ENCODE assay signal across 8 mouse cellular contexts in genomic region chr7:80763864-80764437, GRCm38 (mm10).
DNase-seq lines count a peak whose midpoint lies in the region; ATAC-seq and TF ChIP-seq lines count a peak whose summit lies in the region.

No protein-coding gene starts in this region.

- peaks cover 25% of the 10 kb centered on the region for H3K36me3 ChIP-seq in heart, embryonic 16.5 days (ENCODE audit: control insufficient read depth, insufficient read depth)

- 31% methylated on average over 7 of the region's 7 CpGs for WGBS in heart, embryonic 16.5 days
- 30% methylated on average over 7 of the region's 7 CpGs for WGBS in lung, adult 2 months

- DNase-seq in brain, adult 2 months (ENCODE audit: low read depth, low spot score), result peak; percentile 95
- peak; percentile 86 for DNase-seq in cerebellum, adult 9-10 months
- no peak for DNase-seq in lung, adult 2 months
- DNase-seq in urinary bladder, postnatal 10 days (ENCODE audit: low spot score), result no peak
- no peak for DNase-seq in left cerebral cortex, adult 8-10 months (ENCODE audit: low spot score in 2 of 2)
- no peak for DNase-seq in liver

- no peaks in the 10 kb centered on the region for H3K9me3 ChIP-seq in heart, embryonic 16.5 days (replicated peaks; ENCODE audit: control insufficient read depth, low read length)

- no peaks in the 10 kb centered on the region for H3K27me3 ChIP-seq in heart, embryonic 16.5 days (ENCODE audit: control insufficient read depth, insufficient read depth, low read length)

- H3K27ac ChIP-seq in heart, embryonic 16.5 days (ENCODE audit: low read length), result peak overlapping the region; percentile 96

- no peak for TF ChIP-seq POLR2A in lung, adult 2 months (IDR thresholded peaks at IDR 0.05; ENCODE audit: borderline replicate concordance, extremely low read depth, low read depth, low read length)

- peak; percentile 90 for ATAC-seq in heart, embryonic 16.5 days (replicated peaks; ENCODE audit: extremely low read depth, insufficient read depth, low FRiP score)
- no peak for ATAC-seq in megakaryocyte, adult 5-6 weeks (ENCODE audit: poor library complexity, severe bottlenecking)

- H3K9ac ChIP-seq in heart, embryonic 16.5 days (ENCODE audit: low read length), result peak overlapping the region; percentile 62

- H3K4me3 ChIP-seq in heart, embryonic 16.5 days (ENCODE audit: low read length), result peak overlapping the region; percentile 23
- no peak overlapping the region for H3K4me3 ChIP-seq in lung, adult 2 months (replicated peaks; ENCODE audit: extremely low read depth, low read depth, low read length)

- H3K4me1 ChIP-seq in heart, embryonic 16.5 days (ENCODE audit: control insufficient read depth, insufficient read depth, low read length), result peaks cover 60% of the 10 kb centered on the region
- peaks cover 26% of the 10 kb centered on the region for H3K4me1 ChIP-seq in lung, adult 2 months (ENCODE audit: control insufficient read depth, insufficient read depth, low read length)

- H3K4me2 ChIP-seq in heart, embryonic 16.5 days (ENCODE audit: low read depth, low read length), result peak overlapping the region; percentile 49

- peak; percentile 10; the same call in 1 of the 2 replicates for TF ChIP-seq CTCF in lung, adult 2 months (IDR thresholded peaks at IDR 0.05; ENCODE audit: insufficient read depth, low read length)

Comparison
In these comparisons a context has a peak if more than half of its experiments do, and no peak if none do; other contexts are left out.
1. DNase-seq: peak in brain, adult 2 months (single experiment) and cerebellum, adult 9-10 months (single experiment); none in lung, adult 2 months (single experiment), urinary bladder, postnatal 10 days (single experiment), left cerebral cortex, adult 8-10 months (0 of 2) and liver (single experiment).